Mouse (Mus musculus) embryo, embryonic 10 days (tissue): ENCODE measurements around the gene 9230104L09Rik.

Experiments
- DNase-seq: peaks from one replicate; pipeline ENCODE4 v3.0.0-alpha.2; 2015; ENCODE audit warnings: low spot score

The 9230104L09Rik gene

DNA sequence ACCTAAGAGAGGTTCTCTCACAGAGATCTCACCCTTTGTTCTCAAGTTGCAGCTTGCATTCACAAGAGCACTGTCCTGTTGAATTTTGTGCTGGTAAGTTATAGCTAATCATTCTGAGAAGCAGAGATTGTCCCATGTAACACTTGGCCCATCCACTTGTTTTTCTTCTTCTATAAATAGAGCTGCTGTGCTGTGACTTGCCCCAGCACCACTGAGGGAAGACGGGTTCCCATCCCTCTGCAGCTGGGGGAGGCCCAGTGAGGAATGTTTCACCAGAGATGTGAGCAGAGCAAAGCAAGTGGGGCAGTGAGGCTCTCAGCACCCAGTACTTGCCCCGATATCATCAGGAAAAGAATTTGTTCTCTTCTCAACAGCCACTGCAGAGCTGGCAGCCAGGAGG, at the start of gene 9230104L09Rik:
9230104L09Rik (minus strand) TSS at position 73 of the 400 bp plus-strand sequence.
- no peak for DNase-seq

DNA sequence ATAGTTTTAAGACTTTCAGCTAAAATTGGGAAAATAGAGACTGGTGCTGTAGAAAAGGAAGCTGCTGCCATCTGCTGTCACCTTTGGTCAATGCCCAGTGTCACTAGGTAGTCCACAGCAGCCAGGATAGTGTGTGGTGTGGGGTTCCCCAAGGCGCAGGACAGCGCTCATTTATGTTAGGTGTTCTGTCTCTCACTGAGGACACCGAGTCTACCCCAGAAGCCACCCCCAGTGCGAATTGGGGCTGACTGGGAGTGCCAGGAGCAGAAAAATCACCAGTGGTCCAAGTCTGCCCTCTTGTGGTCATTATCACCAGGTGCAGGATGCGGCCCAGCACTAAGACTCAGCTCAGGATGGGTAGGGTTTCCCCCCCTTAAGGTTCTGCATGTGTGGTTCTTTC, 37.4 kb upstream of the 9230104L09Rik start:
- peak; percentile 62 for DNase-seq

DNA sequence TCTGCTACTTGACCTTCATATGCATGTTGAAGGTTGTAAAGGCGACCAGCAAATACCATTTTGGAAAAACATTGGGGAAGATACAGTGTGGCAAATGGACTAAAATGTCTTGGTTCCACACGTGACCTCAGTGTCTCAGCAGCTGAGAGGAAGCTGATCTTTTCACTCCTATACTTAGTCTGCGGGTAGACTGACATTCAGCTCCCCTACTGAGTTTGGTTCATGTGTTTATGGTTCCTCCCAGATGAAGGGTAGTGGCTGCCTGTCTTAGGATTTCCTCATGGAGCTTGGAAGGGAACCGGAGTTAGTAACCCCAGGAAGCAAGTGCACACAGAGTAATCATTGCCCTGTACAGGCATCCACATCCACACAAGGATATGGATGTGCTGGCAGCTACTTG, 35.5 kb upstream of the 9230104L09Rik start:
- DNase-seq, result no peak

DNA sequence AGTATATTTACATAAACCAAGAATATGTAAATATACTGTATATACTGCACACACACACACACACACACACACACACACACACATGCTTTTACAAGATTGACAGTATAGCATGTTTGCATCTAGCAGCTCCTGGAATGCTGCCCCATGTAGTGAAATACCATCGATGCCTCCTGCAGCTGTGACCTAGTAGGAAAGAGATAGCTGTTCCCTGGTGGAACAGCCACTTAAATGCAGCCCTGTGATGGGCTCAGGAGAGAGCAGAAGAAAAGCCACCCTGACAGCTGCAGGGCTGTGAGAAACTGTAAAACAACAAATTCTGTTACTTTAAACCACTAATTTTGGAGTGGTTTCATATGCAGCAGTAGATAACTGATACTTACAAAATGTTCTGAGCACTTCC, 31.4 kb upstream of the 9230104L09Rik start:
- DNase-seq, result no peak

DNA sequence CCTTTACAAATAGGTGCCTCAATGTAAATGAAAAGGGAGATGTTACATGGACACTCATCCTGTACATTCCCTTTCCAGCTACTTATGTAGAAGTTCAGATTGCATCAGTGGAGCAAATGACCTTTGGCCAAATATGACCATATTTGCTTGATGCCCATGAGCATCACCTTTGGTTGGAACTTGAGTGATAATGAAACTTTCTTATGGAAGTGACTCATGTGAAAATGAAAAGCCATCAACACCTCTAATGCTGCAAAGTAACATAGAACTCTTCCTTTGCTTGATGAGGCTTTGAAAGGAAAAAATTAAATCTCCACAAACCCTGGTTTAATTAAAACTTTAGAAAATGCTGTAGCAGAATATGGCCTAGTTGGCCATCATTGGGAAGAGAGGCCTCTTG, 28.3 kb upstream of the 9230104L09Rik start:
- no peak for DNase-seq

DNA sequence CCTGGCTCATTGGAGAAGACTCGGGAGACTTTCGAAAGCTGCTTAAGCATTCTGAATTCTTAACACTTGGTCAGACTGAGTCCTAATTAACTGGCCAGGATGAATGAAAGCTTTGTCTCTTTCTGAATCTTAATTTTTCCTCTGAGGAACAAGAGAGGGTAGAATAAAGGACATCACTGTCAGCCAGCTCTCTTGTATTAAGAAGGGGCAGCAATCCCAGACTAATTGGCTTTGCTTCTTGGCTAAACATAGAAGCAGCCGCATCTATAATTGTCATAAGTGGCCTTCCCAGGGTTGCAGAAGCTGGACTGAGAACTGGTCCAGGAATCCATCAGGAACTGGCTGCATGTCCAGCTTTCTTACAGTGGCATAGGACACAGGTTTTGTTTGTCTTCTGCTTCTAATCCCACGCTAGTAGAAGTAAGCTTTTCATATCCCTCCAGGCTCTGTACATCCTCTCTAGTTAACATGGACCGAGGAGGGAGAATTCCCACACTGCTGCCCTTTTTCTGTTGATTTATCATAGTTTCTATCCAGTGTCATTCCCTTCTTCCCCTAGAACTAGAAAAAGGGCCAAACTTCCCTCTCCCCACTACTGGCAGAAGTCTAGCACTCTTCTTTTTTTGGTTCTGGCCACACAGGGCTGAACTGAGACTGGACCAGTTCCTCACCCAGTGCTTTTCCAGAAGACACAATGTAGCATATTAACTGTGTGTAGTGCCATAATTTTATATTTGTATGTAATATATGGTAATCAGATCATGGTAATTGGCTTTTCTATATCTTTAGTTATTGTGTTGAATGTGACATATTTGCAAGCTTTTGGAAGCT, 25.4 kb upstream of the 9230104L09Rik start:
- DNase-seq, result peak; percentile 24

DNA sequence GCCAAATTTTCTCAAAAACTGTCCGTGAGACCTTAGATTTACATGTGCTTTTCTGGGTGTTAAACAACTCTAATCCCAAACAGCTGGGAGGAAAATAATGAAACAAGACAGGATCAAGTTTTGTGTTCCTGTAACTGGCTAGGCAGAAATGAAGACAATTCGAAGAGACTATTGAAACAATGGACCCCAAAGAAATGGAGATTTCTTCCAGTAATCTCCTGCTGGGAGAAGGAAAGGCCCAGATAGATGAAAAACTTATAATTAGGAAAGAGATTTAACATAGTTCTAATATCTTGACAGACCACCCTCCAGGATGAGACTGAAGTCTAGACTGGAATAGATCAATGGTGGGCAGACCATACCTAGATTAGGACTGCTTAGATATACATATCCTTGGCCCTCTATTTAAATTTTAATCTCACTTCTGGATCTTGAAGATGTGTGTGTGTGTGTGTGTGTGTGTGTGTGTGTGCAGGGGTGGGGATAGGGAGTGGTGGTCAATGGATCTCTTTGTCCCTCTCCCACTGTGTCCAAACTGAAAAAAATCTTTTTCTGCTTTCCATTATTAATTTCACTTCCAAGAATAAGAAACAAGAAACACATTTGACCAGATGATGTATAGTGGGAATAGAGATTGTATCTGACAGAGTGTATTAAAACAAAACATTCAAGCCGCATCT, 24.6 kb upstream of the 9230104L09Rik start:
- no peak for DNase-seq

DNA sequence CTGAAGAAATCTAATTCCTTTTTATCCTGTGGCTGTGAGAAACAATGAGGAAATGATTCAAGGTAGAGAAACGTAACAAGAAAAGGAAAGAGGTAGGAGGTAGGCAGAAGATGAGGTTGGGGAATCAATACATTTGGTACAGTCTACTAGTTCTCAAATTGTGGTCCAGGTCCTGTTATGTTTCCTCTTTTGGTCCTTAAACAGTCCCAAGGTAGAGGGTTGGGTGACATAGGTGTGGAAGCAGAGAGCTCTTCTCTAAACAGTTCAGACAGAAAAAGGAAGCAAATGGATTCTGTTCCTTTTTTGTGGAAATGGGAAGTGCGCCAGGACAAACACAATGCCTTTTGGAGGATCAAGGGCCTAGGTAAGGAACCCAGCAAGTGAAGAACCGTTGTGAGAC, 24.0 kb upstream of the 9230104L09Rik start:
- DNase-seq, result no peak

DNA sequence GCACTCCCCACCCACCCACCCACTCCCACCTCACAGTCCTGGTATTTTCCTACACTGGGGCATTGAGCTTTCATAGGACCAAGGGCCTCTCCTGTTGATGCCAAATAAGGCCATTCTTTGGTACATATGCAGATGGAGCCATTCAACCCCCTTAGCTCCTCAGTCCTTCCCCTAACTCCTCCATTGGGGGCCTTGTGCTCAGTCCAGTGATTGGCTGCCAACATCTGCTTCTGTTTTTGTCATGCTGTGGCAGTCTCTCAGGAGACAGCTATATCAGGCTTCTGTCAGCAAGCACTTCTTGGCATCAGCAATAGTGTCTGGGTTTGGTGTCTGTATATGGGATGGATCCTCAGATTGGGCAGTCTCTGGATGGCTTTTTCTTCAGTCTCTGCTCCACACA, 19.9 kb upstream of the 9230104L09Rik start:
- DNase-seq, result no peak

DNA sequence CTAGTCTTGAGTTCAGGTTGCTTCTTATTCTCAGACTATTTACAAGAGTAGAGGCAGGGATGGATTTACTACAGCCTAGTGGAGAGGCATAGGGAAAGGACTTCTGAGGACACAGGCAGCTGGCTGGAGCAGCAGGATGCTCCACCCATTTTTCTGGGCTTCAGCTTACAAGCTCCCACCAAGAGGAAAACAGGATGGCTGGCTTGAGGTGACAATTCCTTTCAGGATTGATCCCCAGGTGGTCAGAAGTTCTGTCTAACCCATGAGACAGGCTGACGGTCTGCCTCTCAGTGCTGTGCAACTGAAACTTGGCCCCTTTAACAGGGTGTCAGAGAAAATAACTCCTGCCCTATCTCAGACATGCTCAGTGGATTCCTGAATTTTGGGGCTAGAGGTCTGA, 14.4 kb upstream of the 9230104L09Rik start:
- no peak for DNase-seq

DNA sequence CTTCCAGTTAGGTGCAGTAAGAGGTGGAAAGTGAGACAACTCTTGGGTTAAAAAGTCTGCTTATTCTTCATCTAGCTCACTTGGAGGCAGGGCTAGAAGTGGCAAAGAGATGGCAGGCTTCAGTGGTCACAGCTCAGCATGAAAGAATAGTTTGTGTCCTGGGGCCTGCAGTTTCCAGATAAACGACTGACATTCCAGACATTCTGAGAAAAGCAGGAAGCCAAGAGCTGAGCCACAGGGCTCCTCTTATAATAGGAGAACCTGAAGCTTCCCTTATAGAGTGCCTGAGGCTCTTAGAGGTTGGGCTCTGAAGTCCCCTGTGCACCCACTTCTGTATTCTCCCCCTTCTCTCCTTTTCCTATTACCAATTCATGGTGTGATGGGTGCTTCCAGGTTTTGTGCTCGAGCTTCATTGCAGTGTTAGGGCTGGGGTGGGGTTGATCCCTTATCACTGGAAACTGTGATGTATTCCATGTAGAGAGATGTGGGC, 13.8 kb upstream of the 9230104L09Rik start:
- peak; percentile 11 for DNase-seq

DNA sequence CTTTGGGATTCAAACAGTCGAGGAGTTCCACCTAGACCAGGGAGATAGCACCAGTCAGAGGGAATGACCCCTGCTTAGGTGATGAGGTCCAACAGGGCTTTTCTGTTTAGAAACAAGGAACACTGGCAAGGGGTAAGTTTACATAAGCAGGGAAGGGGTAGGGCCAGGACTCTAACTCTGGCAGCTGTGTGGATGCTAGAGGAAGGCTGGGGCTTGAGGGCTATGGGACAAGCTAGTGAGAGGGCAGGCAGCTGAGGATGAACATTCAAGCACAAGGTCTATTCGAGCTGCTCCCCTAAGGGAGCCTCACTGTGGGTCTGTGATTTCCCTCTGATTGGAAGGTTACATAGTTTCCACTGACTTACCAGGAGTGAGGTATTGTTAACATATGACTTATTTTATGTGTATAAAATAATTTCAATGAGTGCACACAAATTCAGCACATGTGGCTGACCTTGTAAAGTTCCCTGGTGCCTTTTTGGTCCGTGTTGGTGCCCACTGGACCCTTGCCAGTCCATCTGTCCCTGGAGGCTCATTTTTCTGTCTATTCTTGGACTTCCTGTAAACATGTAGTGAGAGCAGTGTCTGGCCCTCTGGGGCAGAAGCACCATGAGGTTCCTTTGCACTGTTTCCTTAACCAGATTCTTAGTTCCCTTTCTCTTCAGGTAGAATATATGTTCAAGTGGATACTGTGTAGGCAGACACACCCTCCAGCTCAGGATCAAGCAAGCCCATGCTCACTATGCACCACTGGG, 12.4 kb upstream of the 9230104L09Rik start:
- DNase-seq, result no peak

DNA sequence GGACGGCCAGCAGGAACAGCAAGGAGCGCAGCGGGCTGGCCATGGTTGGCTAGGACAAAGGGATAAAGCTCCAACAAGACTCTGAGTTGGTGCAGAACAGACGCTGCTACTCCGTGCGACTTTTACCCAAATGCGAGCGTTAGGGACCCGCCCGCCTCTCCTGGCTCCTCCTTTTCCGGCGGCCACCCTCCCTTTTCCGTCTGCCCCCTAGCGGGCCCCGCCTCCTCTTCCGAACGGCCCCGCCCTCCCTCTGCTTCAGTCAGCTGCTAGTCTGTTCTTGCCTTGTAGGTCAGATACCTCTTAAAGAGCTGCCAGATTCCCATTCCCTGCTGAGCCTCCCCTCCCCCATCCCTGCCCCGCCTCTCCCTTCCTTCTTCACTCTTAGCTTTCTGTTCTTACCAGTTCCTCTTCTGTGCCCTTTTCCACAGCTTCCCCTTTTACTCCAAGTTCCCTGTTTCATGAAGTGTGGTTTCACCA, 10.5 kb upstream of the 9230104L09Rik start, which contains the start of gene Cst3:
Cst3 (minus strand) TSS at position 358 of the 477 bp plus-strand sequence.
- peak; percentile 92 for DNase-seq

DNA sequence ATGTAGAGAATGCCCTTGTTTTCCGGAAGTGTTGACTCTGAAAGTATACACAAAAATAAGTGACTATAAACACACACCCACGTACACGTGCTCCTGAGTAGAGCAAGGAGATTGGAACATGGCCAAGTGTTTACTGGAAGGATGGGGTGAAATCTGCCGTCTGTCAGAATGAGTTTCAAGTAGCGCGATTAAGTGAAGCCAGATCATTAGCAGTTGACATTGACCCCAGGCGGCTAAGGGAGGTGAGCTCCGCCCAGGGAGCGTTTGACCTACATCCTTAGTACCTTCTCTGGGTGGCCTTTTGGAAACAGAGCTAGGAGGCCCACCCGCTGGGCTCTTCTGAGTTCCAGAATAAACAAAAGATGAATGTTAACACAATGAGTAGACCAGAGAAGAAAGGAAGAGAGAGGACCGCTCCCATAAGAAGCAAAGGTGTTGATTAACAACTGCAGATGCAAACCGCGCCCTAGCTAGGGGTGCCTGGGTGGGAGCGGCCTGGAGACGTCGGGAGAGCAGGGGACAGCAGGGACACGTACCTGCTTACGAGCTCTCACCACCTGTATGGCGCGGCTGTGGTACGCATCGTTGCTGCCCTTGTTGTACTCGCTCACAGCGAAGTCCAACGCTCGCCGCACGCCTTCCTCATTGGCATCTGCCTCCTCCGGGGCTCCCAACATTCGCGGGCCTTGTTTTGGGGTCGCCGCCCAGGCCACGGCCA, 9.9 kb upstream of the 9230104L09Rik start:
- DNase-seq, result peak; percentile 57

DNA sequence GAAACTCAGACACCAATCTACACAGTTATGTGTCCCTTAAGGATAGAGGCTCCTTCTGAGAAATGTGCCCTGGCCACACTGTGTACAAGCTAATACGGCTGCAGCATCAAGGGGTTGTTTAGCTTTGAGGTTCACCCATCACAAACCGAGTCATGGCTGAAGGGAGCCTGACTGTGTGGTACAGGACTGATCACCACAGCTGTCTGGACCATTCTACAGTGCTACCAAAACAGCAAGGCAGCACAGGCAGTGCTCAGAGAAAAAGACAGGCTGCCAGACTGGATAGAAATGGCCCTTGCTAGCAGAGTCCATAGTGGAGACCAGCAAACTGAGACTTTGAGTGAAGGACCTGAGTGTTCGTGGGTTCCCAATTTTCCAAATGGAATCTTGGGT, 9.4 kb upstream of the 9230104L09Rik start:
- DNase-seq, result no peak

DNA sequence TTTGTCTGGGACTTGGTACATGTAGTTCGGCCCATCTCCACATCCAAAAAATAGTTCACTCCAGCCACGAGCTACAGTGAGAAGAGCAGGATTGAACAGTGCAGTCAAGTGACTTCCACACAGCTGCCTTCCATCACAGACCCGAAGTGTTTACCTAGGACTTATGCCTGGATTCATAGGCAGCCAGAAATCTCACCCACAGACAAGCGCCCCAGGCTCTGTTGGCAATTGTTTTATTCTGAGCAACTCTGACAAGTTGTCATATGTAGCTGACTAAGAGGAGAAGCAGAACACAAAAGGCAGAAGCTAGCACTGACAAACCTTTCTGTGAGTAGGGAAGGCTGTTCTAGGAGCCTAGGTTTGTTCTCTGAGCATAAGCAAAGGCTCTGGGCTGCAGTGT, 8.0 kb upstream of the 9230104L09Rik start:
- DNase-seq, result no peak

DNA sequence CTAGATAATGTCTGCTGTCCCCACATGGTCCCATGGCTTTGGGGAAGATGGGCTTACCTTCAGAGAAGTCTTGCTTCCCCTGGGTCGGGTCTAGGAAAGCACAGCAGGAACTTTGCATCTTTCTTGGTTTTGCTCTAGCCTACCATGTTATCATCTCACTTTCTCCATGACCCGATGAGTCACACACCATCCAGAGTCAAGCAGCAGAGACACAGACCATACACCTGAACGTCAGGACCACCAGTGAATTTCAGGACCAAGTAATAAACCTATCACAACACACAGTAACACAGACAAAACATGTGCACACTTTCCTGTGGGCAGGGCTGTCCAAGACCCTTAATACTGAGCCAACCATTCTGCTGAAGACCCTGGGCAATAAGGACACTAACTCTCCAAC, 5.7 kb upstream of the 9230104L09Rik start:
- no peak for DNase-seq

DNA sequence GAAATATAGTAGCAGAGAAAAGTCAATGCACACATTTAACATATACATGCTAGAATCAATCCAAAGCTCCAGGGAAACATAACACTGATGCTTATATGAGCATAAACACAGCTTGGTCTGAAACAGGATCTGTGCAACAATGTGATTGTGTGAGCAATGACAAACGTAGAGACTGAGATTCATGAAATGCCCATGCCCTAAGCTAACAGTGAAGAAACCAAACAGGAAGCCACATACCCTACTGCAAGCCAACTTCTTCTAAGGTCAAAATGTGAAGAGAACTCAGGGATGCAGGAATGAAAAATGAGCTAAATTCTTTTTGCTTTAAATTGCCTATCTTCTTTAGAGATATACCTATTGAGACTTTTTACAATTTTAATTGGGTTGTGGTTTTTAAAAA, 4.1 kb upstream of the 9230104L09Rik start:
- no peak for DNase-seq

DNA sequence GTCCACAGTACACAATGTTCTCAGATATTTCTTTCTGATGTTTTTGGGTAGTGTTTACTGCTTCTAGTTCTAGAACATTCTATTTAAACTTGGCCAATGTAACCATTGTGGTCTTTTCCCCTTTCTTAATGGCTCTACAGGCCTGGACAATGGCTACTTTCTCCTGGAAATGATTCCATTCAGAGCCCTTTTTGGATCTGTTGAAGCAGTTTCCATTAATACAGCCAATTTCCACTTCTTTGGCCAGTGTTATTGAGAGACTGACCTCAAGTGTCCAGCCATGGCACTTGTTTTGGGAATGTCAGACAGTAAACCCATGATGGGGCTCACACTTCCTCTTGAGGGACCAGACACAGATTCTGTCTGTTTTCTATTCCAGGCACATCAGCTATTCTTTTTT, 3.1 kb downstream of the 9230104L09Rik start:
- DNase-seq, result no peak

DNA sequence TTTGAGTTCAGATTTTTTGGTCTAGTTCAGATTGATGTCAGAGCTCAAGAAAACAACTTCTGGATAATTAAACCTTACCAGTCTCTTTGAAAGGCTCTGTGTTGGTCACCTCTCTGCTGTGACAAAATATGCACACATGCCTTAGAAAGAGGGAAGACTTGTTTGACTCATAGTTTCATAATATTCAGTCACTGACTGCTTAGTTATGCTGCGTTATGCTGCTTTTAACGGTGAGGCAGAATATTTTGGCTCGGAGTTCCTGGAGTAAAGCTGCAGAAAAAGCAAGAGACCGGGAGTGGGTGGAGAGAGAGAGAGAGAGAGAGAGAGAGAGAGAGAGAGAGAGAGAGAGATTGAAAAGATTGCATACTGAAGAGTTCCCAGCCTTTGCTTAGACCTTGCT, 3.8 kb downstream of the 9230104L09Rik start:
- DNase-seq, result no peak

DNA sequence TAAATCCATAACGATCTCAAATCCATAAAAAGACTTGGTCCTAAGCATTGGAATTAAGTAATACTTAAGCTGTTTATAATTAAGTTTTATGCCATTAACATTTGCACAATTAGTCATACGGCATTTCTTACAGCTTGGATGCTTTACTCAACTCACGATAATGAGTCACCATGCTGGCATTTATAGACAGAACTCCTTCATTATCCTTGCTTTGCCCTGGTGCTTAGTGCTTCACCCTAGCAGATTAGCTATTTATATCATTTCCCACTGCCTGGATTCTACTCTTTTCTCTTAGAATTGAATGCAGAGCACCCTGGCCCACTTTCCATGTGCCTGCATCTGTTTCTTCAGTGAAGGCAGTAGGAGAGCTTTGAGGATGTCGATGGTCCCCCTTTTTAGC, 7.3 kb downstream of the 9230104L09Rik start:
- DNase-seq, result no peak
